Mouse (Mus musculus) kidney, embryonic 14.5 days (tissue): ENCODE data around the gene Gm8439. TPM values are rescaled to one million over a fixed set of nuclear protein-coding genes. Genes with fewer than 3 reads are reported as not detected.

Source experiments
- ATAC-seq: fragments of 200-750 bp; cut with Nextera tagmentation; 2 replicates; pipeline ENCODE4 v1.8.0; 2017; ENCODE audit warnings: moderate number of reproducible peaks, mild to moderate bottlenecking, moderate TSS enrichment, moderate library complexity; ENCODE audit not compliant: low FRiP score, low TSS enrichment
- H3K27ac ChIP-seq: fragments of 300-500 bp; sonication (generic); 2 replicates; pipeline ENCODE4 v1.5.1; 2014; ENCODE audit warnings: low read depth, mild to moderate bottlenecking, low read length, moderate library complexity, mixed read lengths
- H3K27me3 ChIP-seq: fragments of 300-500 bp; sonication (generic); 2 replicates; pipeline ENCODE4 v1.6.1; 2014; ENCODE audit warnings: mild to moderate bottlenecking, low read length; ENCODE audit not compliant: control insufficient read depth, insufficient read depth
- H3K36me3 ChIP-seq: fragments of 300-500 bp; sonication (generic); 2 replicates; pipeline ENCODE4 v1.6.1; 2014; ENCODE audit warnings: low read length, mixed read lengths; ENCODE audit not compliant: control insufficient read depth, insufficient read depth
- H3K4me1 ChIP-seq: fragments of 300-500 bp; sonication (generic); 2 replicates; pipeline ENCODE4 v1.6.1; 2014; ENCODE audit warnings: low read length, mixed read lengths; ENCODE audit not compliant: control insufficient read depth, insufficient read depth
- H3K4me2 ChIP-seq: fragments of 300-500 bp; sonication (generic); replicated peaks from 2 replicates; pipeline ENCODE4 v1.6.1; 2014; ENCODE audit warnings: low read depth, mild to moderate bottlenecking, low read length
- H3K4me3 ChIP-seq: fragments of 300-500 bp; sonication (generic); 2 replicates; pipeline ENCODE4 v1.5.1; 2014; ENCODE audit warnings: mild to moderate bottlenecking, low read length
- H3K9ac ChIP-seq: fragments of 300-500 bp; sonication (generic); 2 replicates; pipeline ENCODE4 v1.6.1; 2014; ENCODE audit warnings: low read depth, mild to moderate bottlenecking, low read length, moderate library complexity
- H3K9me3 ChIP-seq: fragments of 300-500 bp; sonication (generic); 2 replicates; pipeline ENCODE4 v1.6.1; 2016; ENCODE audit warnings: low read length; ENCODE audit not compliant: control insufficient read depth
- WGBS: fragments of 180-500 bp; shearing (Covaris S2); extraction: QIAGEN DNeasy Blood & Tissue Kit; methylation state at CpG from one replicate; pipeline ENCODE4 v1.1.7; 2014; 5-methylcytosine and 5-hydroxymethylcytosine counted together
- polyA plus RNA-seq: library from polyadenylated mRNA; unstranded; fragments of >200 nt; fragmentation: Nextera tagmentation; extraction: Ambion mirVana; gene quantifications from 2 replicates; pipeline ENCODE4 v1.2.1, GENCODE M21; 2014

The Gm8439 gene
- polyA plus RNA-seq, 1 experiment from 2014 or later = not detected

DNA sequence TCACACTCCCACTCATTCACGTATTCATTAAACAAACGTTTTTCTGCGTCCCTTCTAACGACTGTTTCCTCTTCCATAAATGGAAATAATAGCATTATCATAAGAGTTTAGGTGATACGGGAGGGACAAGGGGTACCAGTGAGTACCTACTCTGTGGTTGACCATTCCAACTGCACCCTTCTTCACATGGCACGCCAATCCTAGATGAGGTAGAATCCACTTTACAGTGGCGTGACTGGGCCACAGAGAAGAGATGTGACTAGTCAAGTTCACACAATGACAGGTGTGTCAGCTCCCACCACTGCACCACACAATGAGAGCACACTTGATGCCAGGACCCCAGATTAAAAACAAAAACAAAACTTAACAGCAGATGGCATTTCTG lies 61.7 kb downstream of the Gm8439 start:
- Histone ChIP-seq H3K27ac (no peak overlapping the region), H3K9me3 (0 out of 2 replicates have a peak, but pooled peaks cover 3% of the 10 kb centered on the region), H3K4me1 (no peaks in the 10 kb centered on the region), H3K4me2 (peak overlapping the region; percentile 73), H3K36me3 (no peaks in the 10 kb centered on the region), H3K4me3 (peak overlapping the region; percentile 36), H3K27me3 (peaks cover 23% of the 10 kb centered on the region), H3K9ac (no peak overlapping the region)
- WGBS = 21% methylated on average over 7 of the region's 7 CpGs
- no peak for ATAC-seq

DNA sequence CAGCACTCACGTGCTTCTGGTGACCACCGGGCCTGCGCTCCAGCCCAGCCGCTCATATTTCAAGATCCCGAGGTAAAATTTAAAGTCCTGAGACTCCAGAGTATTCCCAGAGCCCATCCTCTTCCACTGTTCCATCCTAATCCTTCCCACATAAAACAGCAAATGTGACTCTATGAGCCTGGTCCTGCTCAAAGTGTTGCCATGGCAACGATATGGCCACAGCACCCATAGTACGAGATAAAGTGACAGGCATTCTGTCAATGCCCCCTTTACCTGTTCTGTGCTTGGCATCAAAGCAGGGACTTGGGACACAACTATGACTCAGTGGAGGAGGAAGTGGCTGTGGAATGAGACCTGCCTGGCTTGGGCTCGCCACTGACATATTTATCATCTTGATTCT lies 67.4 kb downstream of the Gm8439 start:
- no peak overlapping the region for H3K4me2 ChIP-seq

More for the DNA sequence above, 67.4 kb downstream of the Gm8439 start:
- H3K36me3 ChIP-seq = no peaks in the 10 kb centered on the region
- H3K27ac ChIP-seq = no peak overlapping the region
- no peaks in the 10 kb centered on the region for H3K27me3 ChIP-seq
- WGBS = 74% methylated on average over 8 of the region's 8 CpGs
- 0 out of 2 replicates have a peak, but pooled peaks cover 3% of the 10 kb centered on the region for H3K9me3 ChIP-seq
- no peaks in the 10 kb centered on the region for H3K4me1 ChIP-seq
- ATAC-seq = no peak
- no peak overlapping the region for H3K9ac ChIP-seq
- no peak overlapping the region for H3K4me3 ChIP-seq

Other genes with a start within 250 kb of the Gm8439 start
- gene Scmh1, start 183.5 kb upstream of the Gm8439 start, polyA plus RNA-seq = 32.8 and 50.0 TPM in 2 replicates
- gene Slfnl1, start 56.5 kb upstream of the Gm8439 start, polyA plus RNA-seq = not detected in 2 replicates
- 80.5 and 102 TPM in 2 replicates for gene Ctps, start 18.5 kb upstream of the Gm8439 start, polyA plus RNA-seq
- gene Cited4, start 77.8 kb downstream of the Gm8439 start, polyA plus RNA-seq = 9.3 and 11.0 TPM in 2 replicates
- 0.51 and 0.73 TPM in 2 replicates for gene Kcnq4, start 159.9 kb downstream of the Gm8439 start, polyA plus RNA-seq
- gene Nfyc, start 242.8 kb downstream of the Gm8439 start, polyA plus RNA-seq = 106 and 133 TPM in 2 replicates